Mouse (Mus musculus) megakaryocyte-erythroid progenitor cell, adult 5 weeks (primary cell): ENCODE measurements around the gene Fam98a. TPM values are rescaled to one million over a fixed set of nuclear protein-coding genes. Genes with fewer than 3 reads are reported as not detected.

ENCODE experiments used
- polyA plus RNA-seq: library from polyadenylated mRNA; stranded (reverse); fragments of >175 nt; gene quantifications from 2 replicates; pipeline ENCODE4 v1.2.3, GENCODE M21; 2012

The Fam98a gene
- 11.8 and 16.4 TPM in 2 replicates for polyA plus RNA-seq

GRCm38 (mm10) chr17:75551512-75552400, at the start of gene Fam98a:
Gene Fam98a, minus strand, starts transcription at chr17:75551946.

Other genes starting within 250 kb of the Fam98a start
- 0.05 TPM in 2 replicates for gene Rasgrp3, start 116.0 kb downstream of the Fam98a start, polyA plus RNA-seq